Mouse (Mus musculus): ENCODE results near the gene Catsper3.

The Catsper3 gene

DNA sequence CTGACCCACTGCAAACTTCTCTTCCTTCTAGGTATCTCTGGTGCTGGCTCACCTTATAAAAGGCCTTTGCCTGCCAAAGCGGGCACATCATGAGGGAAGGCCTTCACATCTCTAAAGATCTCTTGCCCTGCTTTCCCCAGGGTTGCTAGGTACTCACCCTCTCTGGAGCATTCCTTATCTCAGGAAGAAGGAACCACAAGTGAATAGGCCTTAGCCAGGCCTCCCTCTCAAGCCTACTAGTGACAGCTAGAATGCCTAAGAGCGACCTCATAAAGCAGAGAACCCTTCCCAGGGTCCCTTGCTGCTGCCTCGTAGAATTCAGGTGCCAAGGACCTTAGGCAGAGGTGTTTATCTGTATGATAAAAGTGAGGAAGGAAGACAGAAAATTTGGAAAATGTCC is at the start of gene Catsper3:
Gene Catsper3, plus strand, starts transcription at position 301 of the 400 bp plus-strand sequence.
- DNase-seq (ENCODE audit: low read depth, low spot score): no peak

DNA sequence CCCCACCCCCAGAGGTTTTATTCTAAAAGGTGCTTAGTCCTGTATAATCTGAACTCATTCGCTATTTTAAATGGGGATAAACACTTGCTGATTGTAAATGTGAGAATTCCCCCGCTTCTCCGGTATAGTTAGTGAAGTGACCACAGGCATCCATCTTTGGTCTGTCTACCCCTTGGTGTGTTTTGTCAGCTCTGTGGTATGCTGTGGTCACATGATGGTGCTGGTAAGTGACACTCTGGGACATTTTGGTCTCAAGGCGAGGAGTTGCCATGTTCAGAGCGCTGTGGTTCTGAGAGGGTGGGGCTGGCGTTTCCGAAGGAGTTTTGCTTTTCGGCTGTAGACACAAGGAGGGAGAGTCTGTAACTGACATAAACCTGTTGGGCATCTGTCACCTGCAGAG is 46.5 kb upstream of the Catsper3 start:
- DNase-seq (ENCODE audit: low read depth, low spot score): no peak

GRCm38 (mm10) chr13:55742306-55742705 is 42.1 kb upstream of the Catsper3 start:
- no peak for DNase-seq (ENCODE audit: low read depth, low spot score)

- peak; percentile 67 for DNase-seq (ENCODE audit: low read depth, low spot score)
These were observed 30.0 kb upstream of the Catsper3 start for GRCm38 (mm10) chr13:55754380-55754779.

DNA sequence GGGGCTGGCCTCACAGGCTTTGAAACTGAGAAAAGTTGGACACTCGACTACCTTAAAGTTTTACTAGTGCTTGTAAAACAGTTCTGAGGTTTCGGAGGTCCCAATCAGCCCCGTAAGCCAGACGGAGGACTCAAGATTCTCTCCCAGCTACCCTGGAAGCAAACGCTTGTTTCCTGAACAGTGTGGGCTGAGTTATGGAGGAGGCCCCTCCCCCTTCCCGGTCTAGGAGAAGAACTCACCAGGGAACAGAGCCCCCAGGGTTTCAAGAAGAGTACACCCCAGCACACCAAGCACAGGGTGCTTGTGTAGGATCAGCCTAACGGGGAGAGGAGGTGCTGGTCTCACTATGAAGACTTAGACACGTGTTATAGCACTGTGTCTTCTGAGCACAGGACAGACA is 27.6 kb upstream of the Catsper3 start:
- peak; percentile 48 for DNase-seq (ENCODE audit: low read depth, low spot score)

DNA sequence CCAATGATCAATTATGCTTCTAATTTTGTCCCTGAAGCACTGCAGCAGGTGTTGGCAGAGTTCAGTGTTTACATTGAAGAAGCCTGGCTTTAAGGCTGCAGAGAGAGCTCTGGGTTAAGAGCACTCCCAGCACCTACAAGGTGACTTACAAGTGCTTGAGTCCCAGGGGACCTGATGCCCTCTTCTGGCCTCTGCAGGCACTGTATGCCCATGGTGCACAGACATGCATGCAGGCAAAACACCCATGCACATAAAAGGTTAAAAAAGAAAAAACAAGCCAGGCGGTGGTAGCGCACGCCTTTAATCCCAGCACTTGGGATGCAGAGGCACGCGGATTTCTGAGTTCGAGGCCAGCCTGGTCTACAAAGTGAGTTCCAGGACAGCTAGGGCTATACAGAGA is 26.7 kb upstream of the Catsper3 start:
- DNase-seq (ENCODE audit: low read depth, low spot score): no peak

GRCm38 (mm10) chr13:55760576-55760975 is 23.8 kb upstream of the Catsper3 start:
- DNase-seq (ENCODE audit: low read depth, low spot score): no peak

GRCm38 (mm10) chr13:55761486-55761885 is 22.9 kb upstream of the Catsper3 start:
- DNase-seq (ENCODE audit: low read depth, low spot score): no peak

- DNase-seq (ENCODE audit: low read depth, low spot score): peak; percentile 34
These were observed 10.0 kb upstream of the Catsper3 start for GRCm38 (mm10) chr13:55774352-55774751.

- DNase-seq (ENCODE audit: low read depth, low spot score): peak; percentile 37
These were observed 9.3 kb upstream of the Catsper3 start for GRCm38 (mm10) chr13:55775056-55775455.

- no peak for DNase-seq (ENCODE audit: low read depth, low spot score)
These were observed 1.8 kb downstream of the Catsper3 start for GRCm38 (mm10) chr13:55786120-55786519.

DNA sequence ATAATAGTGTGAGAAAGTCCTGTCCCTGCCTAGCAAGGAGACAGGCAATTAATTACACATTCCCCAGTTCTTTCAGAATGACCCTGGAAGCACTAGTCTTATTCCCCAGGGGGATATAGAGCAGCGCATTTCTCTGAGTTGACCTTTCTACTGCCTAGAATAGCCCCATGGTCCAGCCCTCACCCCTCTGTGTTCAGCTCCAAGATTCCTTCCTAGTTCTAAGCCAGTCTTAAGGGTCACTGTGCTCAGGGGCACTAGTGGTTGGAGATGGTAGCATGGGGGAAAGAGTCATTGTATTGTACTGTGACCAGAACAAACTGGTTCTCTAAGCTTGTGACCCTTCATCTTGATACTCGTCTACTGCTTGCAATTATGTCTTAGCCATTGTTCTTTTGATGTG is 16.9 kb downstream of the Catsper3 start:
- no peak for DNase-seq (ENCODE audit: low read depth, low spot score)

- no peak for DNase-seq (ENCODE audit: low read depth, low spot score)
These were observed 19.6 kb downstream of the Catsper3 start for GRCm38 (mm10) chr13:55803973-55804372.

GRCm38 (mm10) chr13:55809041-55809623 is 24.8 kb downstream of the Catsper3 start:
- DNase-seq (ENCODE audit: low read depth, low spot score): no peak

DNA sequence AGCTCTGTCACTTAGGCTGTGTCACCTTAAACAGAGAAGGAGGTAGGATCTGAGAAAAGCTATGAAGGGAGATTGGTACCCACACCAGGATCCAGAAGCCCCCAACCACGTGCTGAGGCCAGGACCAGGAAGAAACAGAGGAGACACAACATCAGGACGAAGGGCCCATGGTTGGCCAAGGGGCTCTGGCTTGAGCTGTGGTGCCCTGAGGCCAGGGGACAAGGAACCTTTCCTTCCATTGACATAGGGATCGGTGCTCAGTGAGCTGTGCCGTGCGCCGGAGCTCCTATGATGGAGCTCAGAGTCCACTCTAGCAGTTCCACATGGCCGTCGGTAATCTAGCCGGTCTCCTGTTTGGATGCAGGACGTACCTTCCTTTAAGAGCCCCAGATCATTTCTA is 25.3 kb downstream of the Catsper3 start:
- DNase-seq (ENCODE audit: low read depth, low spot score): no peak

GRCm38 (mm10) chr13:55810947-55811346 is 26.6 kb downstream of the Catsper3 start:
- no peak for DNase-seq (ENCODE audit: low read depth, low spot score)

DNA sequence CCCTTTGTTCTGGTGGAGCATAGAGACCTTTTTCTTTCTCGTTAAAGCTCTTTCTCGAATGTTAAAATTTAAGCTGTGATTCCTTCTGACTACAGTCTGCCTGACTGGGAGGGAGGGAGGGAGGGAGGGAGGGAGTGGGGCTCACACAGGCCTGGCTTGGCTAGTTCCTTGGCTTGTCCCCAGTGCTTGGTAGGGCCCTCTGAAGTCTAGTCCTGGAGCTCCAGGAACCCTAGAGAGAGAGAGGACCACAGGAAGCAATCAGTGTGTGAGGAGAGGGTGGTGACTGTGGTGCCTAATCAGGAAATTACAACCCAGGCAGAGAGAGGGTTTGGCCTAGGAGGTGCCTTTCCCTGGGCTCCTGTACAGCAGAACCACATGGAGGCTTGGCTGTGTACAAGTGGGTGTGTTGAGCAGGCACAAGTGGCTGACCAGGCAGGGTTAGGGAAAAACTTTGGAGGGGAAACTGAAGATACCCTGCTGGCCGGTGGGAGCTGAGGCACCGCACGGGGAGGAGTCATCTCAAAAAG is 29.2 kb downstream of the Catsper3 start:
- DNase-seq (ENCODE audit: low read depth, low spot score): no peak

GRCm38 (mm10) chr13:55814834-55815233 is 30.5 kb downstream of the Catsper3 start:
- DNase-seq (ENCODE audit: low read depth, low spot score): no peak

DNA sequence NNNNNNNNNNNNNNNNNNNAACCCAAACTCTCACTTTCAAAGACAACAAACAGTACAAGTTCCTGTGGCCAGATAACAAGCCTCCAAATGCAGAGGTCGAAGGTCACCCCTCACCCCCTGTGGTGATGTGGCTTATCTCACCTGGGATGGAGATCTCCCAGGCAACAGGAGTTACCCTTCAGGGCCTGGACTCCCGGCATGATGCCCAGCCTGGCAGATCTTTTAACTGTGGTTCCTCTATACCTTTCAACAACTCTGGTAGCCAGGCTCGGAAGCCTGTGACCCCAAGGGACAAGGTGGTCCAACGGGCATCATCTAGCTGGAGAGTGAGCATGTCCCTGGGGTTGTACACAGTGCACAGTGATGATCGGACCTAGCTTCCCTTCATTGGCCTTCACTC is 38.1 kb downstream of the Catsper3 start:
- no peak for DNase-seq (ENCODE audit: low read depth, low spot score)

GRCm38 (mm10) chr13:55824151-55824945 is 40.0 kb downstream of the Catsper3 start:
- no peak for DNase-seq (ENCODE audit: low read depth, low spot score)

DNA sequence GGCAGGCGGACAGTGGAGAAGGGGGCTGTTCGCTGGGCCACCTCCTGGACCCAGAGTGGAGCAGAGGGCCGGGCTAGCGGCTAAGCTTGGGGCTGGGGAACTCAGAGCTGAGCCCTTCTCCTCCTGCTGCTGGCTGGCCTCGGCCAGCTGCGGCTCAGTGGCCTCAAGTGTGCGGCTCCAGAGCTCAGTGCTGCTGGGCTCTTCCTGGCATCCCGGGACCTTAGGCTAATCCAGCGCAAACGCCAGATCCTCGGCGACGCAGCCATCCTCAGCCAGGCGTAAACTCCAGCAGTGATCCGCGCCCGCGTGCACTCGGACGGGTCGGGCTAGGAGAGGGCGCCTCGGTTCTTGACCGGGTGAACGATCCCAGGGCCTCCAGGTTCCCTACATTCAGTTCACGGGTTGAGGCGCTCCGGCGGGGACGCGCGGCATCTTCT is 40.9 kb downstream of the Catsper3 start:
- DNase-seq (ENCODE audit: low read depth, low spot score): no peak

GRCm38 (mm10) chr13:55826008-55826671 is 41.8 kb downstream of the Catsper3 start:
- no peak for DNase-seq (ENCODE audit: low read depth, low spot score)
